Mouse (Mus musculus) E14TG2a.4 (cell line): ENCODE results near the gene Magi2.

Experiments
- CTCF ChIP-seq: conservative IDR thresholded peaks from 2 replicates; pipeline ENCODE4 v1.5.1; 2014; ENCODE audit warnings: low read length
- POU5F1 ChIP-seq: IDR thresholded peaks from 2 replicates; pipeline ENCODE4 v1.6.1; 2014; ENCODE audit warnings: low read length, borderline replicate concordance

- no peak for TF ChIP-seq CTCF
- no peak for TF ChIP-seq POU5F1
Measured at GRCm38 (mm10) chr5:20509606-20510005, 1282.8 kb downstream of the Magi2 start.
